ENCODE assay signal across 25 mouse cellular contexts in the genomic region with DNA sequence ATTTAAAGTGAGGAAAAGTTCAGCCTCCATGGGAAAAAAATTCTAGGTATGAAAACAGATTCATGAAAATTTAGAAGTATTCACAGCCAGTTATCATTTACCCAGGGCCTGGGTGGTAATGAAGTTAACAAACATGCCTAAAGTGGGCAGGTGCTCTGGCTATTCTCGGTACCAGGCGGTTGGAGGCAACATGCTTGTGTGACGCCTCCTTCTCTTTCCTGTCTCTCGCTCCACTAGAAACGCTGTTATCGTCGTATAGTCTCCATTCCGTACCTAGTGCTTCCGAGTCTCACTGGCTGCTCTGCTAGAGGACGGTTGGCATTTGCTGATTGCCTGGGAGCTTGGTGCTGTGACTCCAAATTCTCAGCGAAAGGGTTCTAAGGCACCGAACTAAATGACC.
DNase-seq lines count a peak whose midpoint lies in the region; ATAC-seq and TF ChIP-seq lines count a peak whose summit lies in the region.
"Had no signal": no experiment of that assay in that cellular context is flagged by ENCODE, and none has a peak within 500 bp of the region (broad histone marks: within the 10 kb centered on the region; RNA-seq: fewer than 3 reads in every experiment).

No protein-coding gene starts in this region.

- no peak overlapping the region for H3K9ac ChIP-seq in stomach, embryonic 14.5 days (replicated peaks; ENCODE audit: low read depth, low read length)
- H3K9ac ChIP-seq in stomach, postnatal 0 days (ENCODE audit: low read length): no peak overlapping the region
- H3K9ac ChIP-seq: forebrain, embryonic 12.5 days; midbrain, embryonic 12.5 days; neural tube, embryonic 13.5 days had no signal

- no peak for DNase-seq in heart, embryonic 10.5 days (ENCODE audit: low spot score)
- no peak for DNase-seq in heart, postnatal 25 days (ENCODE audit: low spot score)
- no peak for DNase-seq in layer of hippocampus, adult 2 months (ENCODE audit: low spot score in 2 of 2)
- DNase-seq in layer of hippocampus, adult 8-10 months (ENCODE audit: low spot score in 2 of 2): no peak
- no peak for DNase-seq in stomach, postnatal 0 days (ENCODE audit: low spot score)
- DNase-seq in telencephalon, adult 2 months (ENCODE audit: low read depth, low spot score): peak; percentile 28
- no peak for DNase-seq in Muller cell, postnatal 12 days (ENCODE audit: inconsistent ontology term)
- DNase-seq: adrenal gland, postnatal 36 days; cerebellum, adult 18-20 months; cerebellum, postnatal 25 days; gastrocnemius, postnatal 10 days; kidney, adult 8-10 months; kidney, postnatal 14 days; left cerebral cortex, postnatal 4 days; liver; lung, adult 2 months; right cerebral cortex, postnatal 14 days; thymus, postnatal 36 days had no signal

- WGBS in heart, embryonic 10.5 days: 33% methylated on average over 12 of the region's 12 CpGs
- WGBS in stomach, embryonic 14.5 days: 49% methylated on average over 12 of the region's 12 CpGs
- WGBS in stomach, postnatal 0 days: 42% methylated on average over 12 of the region's 12 CpGs

- peaks cover 28% of the 10 kb centered on the region for H3K4me1 ChIP-seq in heart, embryonic 10.5 days
- H3K4me1 ChIP-seq in stomach, embryonic 14.5 days (ENCODE audit: control insufficient read depth, insufficient read depth, low read length): no peaks in the 10 kb centered on the region
- no peaks in the 10 kb centered on the region for H3K4me1 ChIP-seq in stomach, postnatal 0 days (replicated peaks; ENCODE audit: control insufficient read depth, insufficient read depth)

- H3K27ac ChIP-seq in heart, embryonic 10.5 days: no peak overlapping the region
- peak overlapping the region; percentile 43; the same call in 1 of the 2 replicates for H3K27ac ChIP-seq in layer of hippocampus, adult 2 months
- H3K27ac ChIP-seq in stomach, embryonic 14.5 days (ENCODE audit: low read length): no peak overlapping the region
- H3K27ac ChIP-seq in stomach, postnatal 0 days (replicated peaks): no peak overlapping the region
- H3K27ac ChIP-seq: forebrain, embryonic 12.5 days; left cerebral cortex, adult 2 months; midbrain, embryonic 12.5 days; neural tube, embryonic 13.5 days had no signal

- H3K9me3 ChIP-seq in heart, embryonic 10.5 days: no peaks in the 10 kb centered on the region
- no peaks in the 10 kb centered on the region for H3K9me3 ChIP-seq in stomach, embryonic 14.5 days (ENCODE audit: control insufficient read depth, low read depth, low read length)
- H3K9me3 ChIP-seq in stomach, postnatal 0 days (ENCODE audit: control insufficient read depth, low read length): no peaks in the 10 kb centered on the region
- H3K9me3 ChIP-seq: forebrain, embryonic 12.5 days; midbrain, embryonic 12.5 days; neural tube, embryonic 13.5 days had no signal

- intact Hi-C loops in heart, postnatal 25 days (cut with DNase I): no loop called here

- no peak for TF ChIP-seq EP300 in stomach, postnatal 0 days (optimal IDR thresholded peaks at IDR 0.05)

- H3K36me3 ChIP-seq in heart, embryonic 10.5 days: no peaks in the 10 kb centered on the region
- no peaks in the 10 kb centered on the region for H3K36me3 ChIP-seq in stomach, embryonic 14.5 days (ENCODE audit: control insufficient read depth, insufficient read depth, low read length)
- H3K36me3 ChIP-seq in stomach, postnatal 0 days (ENCODE audit: control insufficient read depth, insufficient read depth, low read length): no peaks in the 10 kb centered on the region
- H3K36me3 ChIP-seq: forebrain, embryonic 12.5 days; midbrain, embryonic 12.5 days; neural tube, embryonic 13.5 days had no signal

- H3K4me2 ChIP-seq in stomach, embryonic 14.5 days (replicated peaks; ENCODE audit: low read depth, low read length): 0 out of 2 replicates have a peak overlapping the region, but pooled peaks have one; percentile 7
- no peak overlapping the region for H3K4me2 ChIP-seq in stomach, postnatal 0 days (replicated peaks; ENCODE audit: low read depth)
- H3K4me2 ChIP-seq: forebrain, embryonic 12.5 days; midbrain, embryonic 12.5 days; neural tube, embryonic 13.5 days had no signal

- H3K4me3 ChIP-seq in heart, embryonic 10.5 days: peak overlapping the region; percentile 36; the same call in 1 of the 2 replicates
- H3K4me3 ChIP-seq in layer of hippocampus, adult 2 months: no peak overlapping the region
- H3K4me3 ChIP-seq in stomach, embryonic 14.5 days (ENCODE audit: low read depth, low read length): no peak overlapping the region
- no peak overlapping the region for H3K4me3 ChIP-seq in stomach, postnatal 0 days (ENCODE audit: low read depth, low read length)
- H3K4me3 ChIP-seq: forebrain, embryonic 12.5 days; left cerebral cortex, adult 2 months; midbrain, embryonic 12.5 days; neural tube, embryonic 13.5 days had no signal

- ATAC-seq in stomach, embryonic 14.5 days (ENCODE audit: insufficient number of reproducible peaks, insufficient read depth, low FRiP score, low read depth): no peak
- ATAC-seq in stomach, postnatal 0 days (ENCODE audit: low FRiP score, low TSS enrichment): no peak
- ATAC-seq: hindbrain, embryonic 16.5 days had no signal

- TF ChIP-seq CTCF in layer of hippocampus, adult 2 months (conservative IDR thresholded peaks at IDR 0.05): no peak
- TF ChIP-seq CTCF in stomach, postnatal 0 days (IDR thresholded peaks at IDR 0.05; ENCODE audit: low read depth): no peak

- peaks cover 9% of the 10 kb centered on the region; the same call in 1 of the 2 replicates for H3K27me3 ChIP-seq in heart, embryonic 10.5 days (ENCODE audit: insufficient read depth, poor library complexity, severe bottlenecking)
- no peaks in the 10 kb centered on the region for H3K27me3 ChIP-seq in stomach, embryonic 14.5 days (ENCODE audit: control insufficient read depth, insufficient read depth, low read length)
- H3K27me3 ChIP-seq in stomach, postnatal 0 days (ENCODE audit: control insufficient read depth, insufficient read depth, low read length): no peaks in the 10 kb centered on the region
- H3K27me3 ChIP-seq: CH12.LX; midbrain, embryonic 12.5 days; neural tube, embryonic 13.5 days had no signal
